Mouse (Mus musculus) kidney, adult 2 months (tissue): ENCODE results near the gene Mylk.

Experiments used
- CTCF ChIP-seq: fragments of 200-500 bp; conservative IDR thresholded peaks from 2 replicates; pipeline ENCODE4 v1.5.1; 2011; ENCODE audit warnings: low read depth, mild to moderate bottlenecking, control low read depth, low read length, moderate library complexity, mixed read lengths; ENCODE audit not compliant: insufficient read depth, insufficient read length
- POLR2A ChIP-seq: fragments of 200-500 bp; IDR thresholded peaks from one replicate; pipeline ENCODE4 v1.6.1; 2011; ENCODE audit warnings: low read depth, low read length, control low read depth

- TF ChIP-seq CTCF (no peak), POLR2A (no peak)
These were observed 255.0 kb downstream of the Mylk start for GRCm38 (mm10) chr16:34999986-35000385.
